Mouse (Mus musculus): ENCODE data around the gene Tmprss13. TPM values are rescaled to one million over a fixed set of nuclear protein-coding genes. Genes with fewer than 3 reads are reported as not detected.

The Tmprss13 gene
- polyA plus RNA-seq, 1 experiment from 2014 or later = 0.08 TPM

DNA sequence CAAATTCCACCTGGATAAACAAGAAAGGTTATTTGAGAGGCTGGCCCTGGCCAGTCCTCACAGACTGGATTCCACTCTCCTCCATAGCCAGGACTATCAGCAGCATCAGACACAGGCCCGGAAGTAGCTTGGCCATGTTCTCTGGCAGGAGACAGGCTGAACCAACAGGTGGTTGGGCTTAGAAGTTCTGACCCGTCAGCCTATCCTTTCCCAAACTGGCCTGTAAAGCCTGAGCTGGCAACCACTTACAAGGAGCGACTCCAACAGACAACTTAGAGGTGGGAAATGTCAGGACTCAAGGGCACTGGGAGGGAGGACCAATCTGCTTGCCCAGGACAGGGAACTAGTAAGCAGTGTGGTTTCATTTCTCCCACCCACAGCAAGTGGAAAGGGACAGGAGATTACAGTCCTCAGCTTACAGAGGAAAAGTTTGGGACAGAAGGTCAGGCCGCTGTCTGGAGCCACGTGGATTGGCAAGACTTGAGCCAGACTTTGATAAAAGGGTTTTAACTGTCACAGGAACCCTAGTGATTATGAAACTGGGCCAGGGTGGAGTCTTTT lies 49.5 kb downstream of the Tmprss13 start:
- no peaks in the 10 kb centered on the region for H3K4me1 ChIP-seq (replicated peaks; ENCODE audit: control insufficient read depth, insufficient read depth, low read length)
- no peak overlapping the region for H3K27ac ChIP-seq (ENCODE audit: low read depth, low read length)
- no peaks in the 10 kb centered on the region for H3K9me3 ChIP-seq (ENCODE audit: control insufficient read depth, low read length)
- no peaks in the 10 kb centered on the region for H3K36me3 ChIP-seq (ENCODE audit: control insufficient read depth, insufficient read depth, low read length)
- ATAC-seq (replicated peaks; ENCODE audit: low FRiP score) (no peak), DNase-seq (ENCODE audit: low spot score) (no peak)
- no peak overlapping the region for H3K4me2 ChIP-seq
- H3K9ac ChIP-seq (ENCODE audit: low read depth, low read length) = no peak overlapping the region
- H3K27me3 ChIP-seq (replicated peaks; ENCODE audit: control insufficient read depth, insufficient read depth, low read length) = peaks cover 36% of the 10 kb centered on the region
- no peak overlapping the region for H3K4me3 ChIP-seq (ENCODE audit: low read depth, low read length)
- WGBS = 44% methylated on average over 5 of the region's 5 CpGs

GRCm38 (mm10) chr9:45370117-45370561 lies 51.2 kb downstream of the Tmprss13 start, which contains the start of gene Fxyd6:
Gene Fxyd6 (plus strand): TSS chr9:45370185.
- Histone ChIP-seq H3K27me3 (replicated peaks; ENCODE audit: control insufficient read depth, insufficient read depth, low read length) (peaks cover 36% of the 10 kb centered on the region), H3K9ac (ENCODE audit: low read depth, low read length) (peak within 1 kb of the TSS; percentile 15)

DNA sequence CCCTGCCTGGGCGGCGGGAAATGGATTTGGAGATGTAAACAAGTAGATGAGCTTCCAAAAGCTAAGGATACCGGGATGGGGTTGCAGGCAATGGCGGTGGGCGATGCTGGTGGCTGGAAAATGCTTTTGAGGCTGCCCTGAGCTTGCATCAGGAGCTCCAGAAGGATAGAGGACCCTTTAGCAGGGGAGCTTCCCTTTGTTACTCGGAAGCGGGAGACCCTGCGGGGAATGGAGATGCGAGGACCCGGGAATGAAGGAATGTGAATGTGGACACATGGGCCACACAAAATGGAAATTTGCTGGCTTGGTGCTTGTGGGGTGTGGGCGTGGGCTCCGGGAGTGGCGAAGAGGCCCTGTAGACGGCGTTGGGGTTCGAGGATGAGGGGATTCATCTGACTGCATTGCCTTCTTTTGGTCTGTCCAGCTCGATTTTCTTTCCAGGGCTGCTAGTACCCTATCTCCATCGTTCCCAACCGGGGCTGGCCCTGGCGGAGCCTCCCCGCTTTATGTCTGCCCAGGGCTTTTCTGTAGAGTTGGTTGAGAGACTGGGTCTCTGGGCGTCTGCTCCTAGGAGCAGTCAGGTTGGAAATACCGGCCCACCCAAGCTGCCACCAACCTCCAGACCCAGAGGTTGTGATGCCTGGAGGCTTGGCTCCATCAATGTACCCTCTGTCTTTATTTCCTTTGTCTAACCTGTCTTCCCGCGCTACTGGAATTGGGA lies 51.9 kb downstream of the Tmprss13 start:
- H3K9me3 ChIP-seq (ENCODE audit: control insufficient read depth, low read length) = no peaks in the 10 kb centered on the region
- ATAC-seq (replicated peaks; ENCODE audit: low FRiP score) (no peak), DNase-seq (ENCODE audit: low spot score) (peak; percentile 55)
- H3K4me1 ChIP-seq (replicated peaks; ENCODE audit: control insufficient read depth, insufficient read depth, low read length) = no peaks in the 10 kb centered on the region
- peak overlapping the region; percentile 34 for H3K4me3 ChIP-seq (ENCODE audit: low read depth, low read length)
- peaks cover 36% of the 10 kb centered on the region for H3K27me3 ChIP-seq (replicated peaks; ENCODE audit: control insufficient read depth, insufficient read depth, low read length)
- H3K36me3 ChIP-seq (ENCODE audit: control insufficient read depth, insufficient read depth, low read length) = no peaks in the 10 kb centered on the region
- H3K27ac ChIP-seq (ENCODE audit: low read depth, low read length) = no peak overlapping the region
- WGBS = 12% methylated on average over 25 of the region's 25 CpGs
- peak overlapping the region; percentile 66 for H3K4me2 ChIP-seq
- H3K9ac ChIP-seq (ENCODE audit: low read depth, low read length) = peak overlapping the region; percentile 15

More at GRCm38 (mm10) chr9:45370117-45370561, 51.2 kb downstream of the Tmprss13 start, which contains the start of gene Fxyd6:
- no peak within 1 kb of the TSS for H3K27ac ChIP-seq (ENCODE audit: low read depth, low read length)
- H3K36me3 ChIP-seq (ENCODE audit: control insufficient read depth, insufficient read depth, low read length) = no peaks in the 10 kb centered on the region
- DNase-seq (ENCODE audit: low spot score) (no peak), ATAC-seq (replicated peaks; ENCODE audit: low FRiP score) (no peak)
- H3K4me2 ChIP-seq = peak within 1 kb of the TSS; percentile 66
- peak within 1 kb of the TSS; percentile 34 for H3K4me3 ChIP-seq (ENCODE audit: low read depth, low read length)
- H3K4me1 ChIP-seq (replicated peaks; ENCODE audit: control insufficient read depth, insufficient read depth, low read length) = no peaks in the 10 kb centered on the region
- 1% methylated on average over 28 of the region's 28 CpGs for WGBS
- no peaks in the 10 kb centered on the region for H3K9me3 ChIP-seq (ENCODE audit: control insufficient read depth, low read length)

GRCm38 (mm10) chr9:45371337-45371707 lies 52.4 kb downstream of the Tmprss13 start:
- Histone ChIP-seq H3K27ac (ENCODE audit: low read depth, low read length) (no peak overlapping the region), H3K4me2 (peak overlapping the region; percentile 66), H3K9ac (ENCODE audit: low read depth, low read length) (no peak overlapping the region), H3K4me3 (ENCODE audit: low read depth, low read length) (peak overlapping the region; percentile 34; the same call in 1 of the 2 replicates), H3K9me3 (ENCODE audit: control insufficient read depth, low read length) (no peaks in the 10 kb centered on the region), H3K27me3 (replicated peaks; ENCODE audit: control insufficient read depth, insufficient read depth, low read length) (peaks cover 36% of the 10 kb centered on the region), H3K4me1 (replicated peaks; ENCODE audit: control insufficient read depth, insufficient read depth, low read length) (no peaks in the 10 kb centered on the region), H3K36me3 (ENCODE audit: control insufficient read depth, insufficient read depth, low read length) (no peaks in the 10 kb centered on the region)
- ATAC-seq (replicated peaks; ENCODE audit: low FRiP score) = no peak
- DNase-seq (ENCODE audit: low spot score) = no peak
- 38% methylated on average over 2 of the region's 2 CpGs for WGBS

- DNase-seq (ENCODE audit: low spot score) (no peak), ATAC-seq (replicated peaks; ENCODE audit: low FRiP score) (no peak)
These were observed 55.0 kb downstream of the Tmprss13 start for GRCm38 (mm10) chr9:45373896-45374295.

GRCm38 (mm10) chr9:45374988-45375502 lies 56.1 kb downstream of the Tmprss13 start:
- DNase-seq (ENCODE audit: low spot score) (no peak), ATAC-seq (replicated peaks; ENCODE audit: low FRiP score) (no peak)
- H3K9ac ChIP-seq (ENCODE audit: low read depth, low read length) = no peak overlapping the region
- H3K27me3 ChIP-seq (replicated peaks; ENCODE audit: control insufficient read depth, insufficient read depth, low read length) = peaks cover 21% of the 10 kb centered on the region
- no peaks in the 10 kb centered on the region for H3K4me1 ChIP-seq (replicated peaks; ENCODE audit: control insufficient read depth, insufficient read depth, low read length)
- no peaks in the 10 kb centered on the region for H3K36me3 ChIP-seq (ENCODE audit: control insufficient read depth, insufficient read depth, low read length)
- H3K9me3 ChIP-seq (ENCODE audit: control insufficient read depth, low read length) = no peaks in the 10 kb centered on the region
- no peak overlapping the region for H3K4me2 ChIP-seq
- H3K27ac ChIP-seq (ENCODE audit: low read depth, low read length) = no peak overlapping the region
- 73% methylated on average over 6 of the region's 6 CpGs for WGBS
- no peak overlapping the region for H3K4me3 ChIP-seq (ENCODE audit: low read depth, low read length)

More at GRCm38 (mm10) chr9:45373896-45374295, 55.0 kb downstream of the Tmprss13 start:
- WGBS = 64% methylated on average over 3 of the region's 3 CpGs
- Histone ChIP-seq H3K4me2 (no peak overlapping the region), H3K27ac (ENCODE audit: low read depth, low read length) (no peak overlapping the region), H3K9me3 (ENCODE audit: control insufficient read depth, low read length) (no peaks in the 10 kb centered on the region), H3K36me3 (ENCODE audit: control insufficient read depth, insufficient read depth, low read length) (no peaks in the 10 kb centered on the region), H3K9ac (ENCODE audit: low read depth, low read length) (no peak overlapping the region), H3K4me3 (ENCODE audit: low read depth, low read length) (no peak overlapping the region), H3K27me3 (replicated peaks; ENCODE audit: control insufficient read depth, insufficient read depth, low read length) (peaks cover 30% of the 10 kb centered on the region), H3K4me1 (replicated peaks; ENCODE audit: control insufficient read depth, insufficient read depth, low read length) (no peaks in the 10 kb centered on the region)

GRCm38 (mm10) chr9:45376427-45376826 lies 57.5 kb downstream of the Tmprss13 start:
- DNase-seq (ENCODE audit: low spot score) = no peak
- H3K4me2 ChIP-seq = no peak overlapping the region
- no peak for ATAC-seq (replicated peaks; ENCODE audit: low FRiP score)
- no peaks in the 10 kb centered on the region for H3K4me1 ChIP-seq (replicated peaks; ENCODE audit: control insufficient read depth, insufficient read depth, low read length)
- WGBS = 63% methylated on average over 4 of the region's 4 CpGs
- H3K9me3 ChIP-seq (ENCODE audit: control insufficient read depth, low read length) = no peaks in the 10 kb centered on the region
- no peak overlapping the region for H3K4me3 ChIP-seq (ENCODE audit: low read depth, low read length)
- H3K36me3 ChIP-seq (ENCODE audit: control insufficient read depth, insufficient read depth, low read length) = no peaks in the 10 kb centered on the region
- peaks cover 7% of the 10 kb centered on the region for H3K27me3 ChIP-seq (replicated peaks; ENCODE audit: control insufficient read depth, insufficient read depth, low read length)
- H3K27ac ChIP-seq (ENCODE audit: low read depth, low read length) = no peak overlapping the region
- no peak overlapping the region for H3K9ac ChIP-seq (ENCODE audit: low read depth, low read length)

DNA sequence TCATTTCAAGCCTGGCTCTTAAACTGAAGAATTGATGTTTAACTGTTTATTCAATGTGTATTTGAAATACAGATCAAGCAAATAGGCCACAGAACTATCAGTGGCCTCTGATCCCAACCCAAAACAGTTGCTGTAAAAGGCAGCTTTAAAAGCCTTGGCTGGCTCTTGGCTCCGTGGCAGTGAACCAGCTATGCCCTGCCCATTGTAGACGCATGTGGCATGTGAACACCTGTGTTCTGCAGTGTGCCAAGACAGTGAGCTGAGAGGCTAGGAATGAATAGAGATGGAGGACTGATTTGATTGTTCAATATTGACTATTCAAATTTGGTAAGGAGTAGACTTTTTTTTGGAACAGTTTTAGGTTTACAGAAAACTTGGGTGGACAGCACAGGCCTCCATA lies 58.0 kb downstream of the Tmprss13 start:
- peaks cover 3% of the 10 kb centered on the region for H3K27me3 ChIP-seq (replicated peaks; ENCODE audit: control insufficient read depth, insufficient read depth, low read length)
- DNase-seq (ENCODE audit: low spot score) (no peak), ATAC-seq (replicated peaks; ENCODE audit: low FRiP score) (no peak)
- no peak overlapping the region for H3K27ac ChIP-seq (ENCODE audit: low read depth, low read length)
- 87% methylated on average over 2 of the region's 2 CpGs for WGBS
- H3K9me3 ChIP-seq (ENCODE audit: control insufficient read depth, low read length) = no peaks in the 10 kb centered on the region
- H3K4me1 ChIP-seq (replicated peaks; ENCODE audit: control insufficient read depth, insufficient read depth, low read length) = no peaks in the 10 kb centered on the region
- H3K9ac ChIP-seq (ENCODE audit: low read depth, low read length) = no peak overlapping the region
- H3K4me3 ChIP-seq (ENCODE audit: low read depth, low read length) = no peak overlapping the region
- no peaks in the 10 kb centered on the region for H3K36me3 ChIP-seq (ENCODE audit: control insufficient read depth, insufficient read depth, low read length)
- no peak overlapping the region for H3K4me2 ChIP-seq
